Mouse (Mus musculus) forebrain, embryonic 14.5 days (tissue): ENCODE measurements around the gene Slc44a3. TPM values are rescaled to one million over a fixed set of nuclear protein-coding genes. Genes with fewer than 3 reads are reported as not detected.

Experiments
- ATAC-seq: fragments of 200-750 bp; cut with Nextera tagmentation; 2 replicates; pipeline ENCODE4 v1.8.0; 2017; ENCODE audit warnings: mild to moderate bottlenecking, moderate library complexity
- DNase-seq: peaks from one replicate; pipeline ENCODE4 v3.0.0-alpha.2; 2015; ENCODE audit warnings: low spot score
- H3K27ac ChIP-seq: fragments of 300-500 bp; sonication (generic); 2 replicates; pipeline ENCODE4 v1.5.1; 2014; ENCODE audit warnings: low read depth, mild to moderate bottlenecking, control low read depth, low read length, moderate library complexity
- H3K27me3 ChIP-seq: fragments of 300-500 bp; sonication (generic); replicated peaks from 2 replicates; pipeline ENCODE4 v1.6.1; 2014; ENCODE audit warnings: low read length, control low read depth, mixed read lengths; ENCODE audit not compliant: control insufficient read depth, insufficient read depth
- H3K36me3 ChIP-seq: fragments of 300-500 bp; sonication (generic); 2 replicates; pipeline ENCODE4 v1.6.1; 2014; ENCODE audit warnings: low read length, control low read depth; ENCODE audit not compliant: control insufficient read depth, insufficient read depth
- H3K4me1 ChIP-seq: fragments of 300-500 bp; sonication (generic); 2 replicates; pipeline ENCODE4 v1.6.1; 2014; ENCODE audit warnings: antibody characterized with exemption, low read length, control low read depth; ENCODE audit not compliant: control insufficient read depth, insufficient read depth
- H3K4me2 ChIP-seq: fragments of 300-500 bp; sonication (generic); 2 replicates; pipeline ENCODE4 v1.6.1; 2014; ENCODE audit warnings: mild to moderate bottlenecking, control low read depth, low read length
- H3K4me3 ChIP-seq: fragments of 300-500 bp; sonication (generic); 2 replicates; pipeline ENCODE4 v1.5.1; 2014; ENCODE audit warnings: low read depth, low read length, control low read depth
- H3K9ac ChIP-seq: fragments of 300-500 bp; sonication (generic); 2 replicates; pipeline ENCODE4 v1.6.1; 2014; ENCODE audit warnings: mild to moderate bottlenecking, low read length, control low read depth, moderate library complexity
- H3K9me3 ChIP-seq: fragments of 300-500 bp; sonication (generic); replicated peaks from 2 replicates; pipeline ENCODE4 v1.6.1; 2016; ENCODE audit warnings: low read length, control low read depth, mixed read lengths; ENCODE audit not compliant: control insufficient read depth
- WGBS: fragments of 180-500 bp; shearing (Covaris S2); extraction: QIAGEN DNeasy Blood & Tissue Kit; methylation state at CpG from one replicate; pipeline ENCODE4 v1.1.7; 2014; 5-methylcytosine and 5-hydroxymethylcytosine counted together
- polyA plus RNA-seq: library from polyadenylated mRNA; unstranded; fragments of >200 nt; fragmentation: Nextera tagmentation; extraction: Ambion mirVana; gene quantifications from 2 replicates; pipeline ENCODE4 v1.2.1, GENCODE M21; 2014

Slc44a3 gene
- polyA plus RNA-seq, 1 experiment from 2014 or later, result 0.42 TPM

- Histone ChIP-seq H3K36me3 (no peaks in the 10 kb centered on the region), H3K27me3 (no peaks in the 10 kb centered on the region), H3K4me2 (no peak overlapping the region), H3K9ac (no peak overlapping the region), H3K4me1 (no peaks in the 10 kb centered on the region), H3K27ac (no peak overlapping the region), H3K4me3 (no peak overlapping the region), H3K9me3 (no peaks in the 10 kb centered on the region)
- no peak for DNase-seq
- no peak for ATAC-seq
- WGBS, result 94% methylated on average over 3 of the region's 3 CpGs
These were observed 11.1 kb downstream of the Slc44a3 start for GRCm38 (mm10) chr3:121521123-121521522.

DNA sequence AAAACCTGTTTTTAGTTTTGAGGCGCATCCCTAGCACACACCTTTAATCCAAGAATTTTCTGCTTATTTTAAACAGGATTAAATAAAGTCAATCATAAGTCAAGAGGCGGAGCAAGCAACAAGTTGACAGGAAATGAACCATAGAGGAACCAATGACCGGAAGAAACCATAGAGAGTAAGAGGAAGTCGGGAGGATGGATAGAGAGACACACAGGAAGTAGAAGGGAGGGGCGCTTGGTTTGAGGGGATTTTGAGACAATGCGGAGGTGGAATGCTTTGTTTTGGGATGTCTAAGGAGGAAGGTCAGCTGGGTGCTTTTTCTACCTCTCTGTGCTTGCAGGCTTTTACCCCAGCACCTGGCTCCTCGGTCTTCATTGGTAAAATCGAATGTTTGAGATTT is 15.2 kb downstream of the Slc44a3 start:
- no peak for ATAC-seq
- no peak for DNase-seq
- Histone ChIP-seq H3K27me3 (no peaks in the 10 kb centered on the region), H3K36me3 (no peaks in the 10 kb centered on the region), H3K27ac (no peak overlapping the region), H3K4me1 (no peaks in the 10 kb centered on the region), H3K9ac (no peak overlapping the region), H3K9me3 (no peaks in the 10 kb centered on the region), H3K4me2 (no peak overlapping the region), H3K4me3 (no peak overlapping the region)
- WGBS, result 95% methylated on average over 8 of the region's 8 CpGs

- Histone ChIP-seq H3K4me2 (no peak overlapping the region), H3K36me3 (no peaks in the 10 kb centered on the region), H3K9me3 (no peaks in the 10 kb centered on the region), H3K4me1 (no peaks in the 10 kb centered on the region), H3K27ac (no peak overlapping the region), H3K4me3 (no peak overlapping the region), H3K27me3 (no peaks in the 10 kb centered on the region), H3K9ac (no peak overlapping the region)
- WGBS, result 78% methylated on average over 5 of the region's 5 CpGs
- DNase-seq (no peak), ATAC-seq (no peak)
These were observed 23.1 kb downstream of the Slc44a3 start for GRCm38 (mm10) chr3:121509141-121509540.

DNA sequence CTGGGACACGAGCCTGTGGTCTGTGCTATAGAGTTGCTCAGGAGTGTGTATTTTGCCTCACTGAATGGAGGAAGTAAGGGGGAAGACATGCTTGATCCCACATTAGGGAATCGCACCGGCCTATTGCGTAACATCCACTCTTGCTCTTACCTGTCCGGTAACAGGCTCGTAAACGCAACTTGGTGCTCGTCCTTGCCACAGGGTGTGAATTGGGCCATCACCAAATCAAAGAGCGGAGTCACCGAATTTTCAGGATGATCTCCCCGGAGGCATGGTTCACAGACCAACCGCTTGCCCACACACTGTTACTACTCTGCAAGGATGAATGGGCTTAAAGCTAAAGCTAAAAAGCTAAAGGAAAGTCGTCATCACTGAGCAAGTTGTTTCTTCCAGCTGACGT is 24.5 kb downstream of the Slc44a3 start:
- DNase-seq, result no peak
- no peak overlapping the region for H3K9ac ChIP-seq
- H3K4me1 ChIP-seq, result no peaks in the 10 kb centered on the region
- no peak overlapping the region for H3K4me3 ChIP-seq
- H3K9me3 ChIP-seq, result no peaks in the 10 kb centered on the region
- 96% methylated on average over 14 of the region's 14 CpGs for WGBS
- no peak for ATAC-seq
- no peaks in the 10 kb centered on the region for H3K27me3 ChIP-seq
- H3K27ac ChIP-seq, result no peak overlapping the region
- H3K4me2 ChIP-seq, result no peak overlapping the region
- no peaks in the 10 kb centered on the region for H3K36me3 ChIP-seq

GRCm38 (mm10) chr3:121506756-121507155 is 25.4 kb downstream of the Slc44a3 start:
- H3K4me1 ChIP-seq, result no peaks in the 10 kb centered on the region
- H3K4me3 ChIP-seq, result no peak overlapping the region
- H3K36me3 ChIP-seq, result no peaks in the 10 kb centered on the region
- no peaks in the 10 kb centered on the region for H3K9me3 ChIP-seq
- DNase-seq, result no peak
- H3K9ac ChIP-seq, result no peak overlapping the region
- WGBS, result 87% methylated on average over 7 of the region's 7 CpGs
- H3K27me3 ChIP-seq, result no peaks in the 10 kb centered on the region
- no peak for ATAC-seq
- no peak overlapping the region for H3K27ac ChIP-seq
- no peak overlapping the region for H3K4me2 ChIP-seq

- ATAC-seq, result no peak
- no peak overlapping the region for H3K4me2 ChIP-seq
- no peak for DNase-seq
- H3K9ac ChIP-seq, result no peak overlapping the region
- H3K4me1 ChIP-seq, result no peaks in the 10 kb centered on the region
- H3K36me3 ChIP-seq, result no peaks in the 10 kb centered on the region
- H3K27me3 ChIP-seq, result no peaks in the 10 kb centered on the region
- no peaks in the 10 kb centered on the region for H3K9me3 ChIP-seq
- no peak overlapping the region for H3K4me3 ChIP-seq
- WGBS, result 87% methylated on average over 8 of the region's 8 CpGs
- no peak overlapping the region for H3K27ac ChIP-seq
These were observed 26.0 kb downstream of the Slc44a3 start for GRCm38 (mm10) chr3:121506175-121506574.

DNA sequence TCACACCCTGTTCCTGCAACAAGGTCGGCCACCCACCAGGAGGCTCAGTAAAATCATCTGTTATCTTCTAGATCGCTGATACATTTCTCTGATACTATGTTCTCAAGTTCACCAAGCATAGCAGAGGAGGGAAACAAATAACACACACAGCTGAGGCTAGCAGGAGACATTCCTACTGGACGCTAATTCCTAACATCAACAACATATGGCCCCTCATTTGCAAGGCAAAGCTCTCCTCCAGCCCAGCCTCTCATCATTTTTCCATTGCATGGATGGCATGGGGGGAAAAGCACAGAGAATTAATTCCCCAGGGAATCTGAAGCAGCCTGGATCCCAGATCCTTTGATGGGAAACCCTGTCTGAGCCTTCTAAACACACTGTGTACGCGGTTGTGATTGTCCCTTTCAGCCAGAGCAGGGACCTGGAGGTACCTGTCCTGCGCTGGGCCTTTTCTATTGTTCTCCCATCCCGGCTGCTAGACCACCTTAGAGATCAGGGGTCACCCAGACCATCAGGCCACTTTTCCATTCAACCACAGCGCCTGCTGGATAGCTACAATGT is 27.2 kb downstream of the Slc44a3 start:
- no peaks in the 10 kb centered on the region for H3K4me1 ChIP-seq
- ATAC-seq, result peak; percentile 61
- no peak overlapping the region for H3K4me3 ChIP-seq
- H3K36me3 ChIP-seq, result no peaks in the 10 kb centered on the region
- no peak overlapping the region; the same call in 1 of the 2 replicates for H3K27ac ChIP-seq
- 72% methylated on average over 8 of the region's 8 CpGs for WGBS
- no peaks in the 10 kb centered on the region for H3K27me3 ChIP-seq
- no peak overlapping the region for H3K4me2 ChIP-seq
- no peaks in the 10 kb centered on the region for H3K9me3 ChIP-seq
- DNase-seq, result peak; percentile 52
- no peak overlapping the region for H3K9ac ChIP-seq

- no peaks in the 10 kb centered on the region for H3K36me3 ChIP-seq
- H3K4me3 ChIP-seq, result no peak overlapping the region
- no peaks in the 10 kb centered on the region for H3K9me3 ChIP-seq
- no peak overlapping the region for H3K9ac ChIP-seq
- WGBS, result 97% methylated on average over 5 of the region's 5 CpGs
- H3K27me3 ChIP-seq, result no peaks in the 10 kb centered on the region
- no peak overlapping the region for H3K27ac ChIP-seq
- no peak overlapping the region for H3K4me2 ChIP-seq
- DNase-seq (no peak), ATAC-seq (no peak)
- H3K4me1 ChIP-seq, result no peaks in the 10 kb centered on the region
These were observed 31.5 kb downstream of the Slc44a3 start for GRCm38 (mm10) chr3:121500734-121501133.

- H3K4me1 ChIP-seq, result no peaks in the 10 kb centered on the region
- no peaks in the 10 kb centered on the region for H3K9me3 ChIP-seq
- H3K27me3 ChIP-seq, result no peaks in the 10 kb centered on the region
- no peaks in the 10 kb centered on the region for H3K36me3 ChIP-seq
- no peak overlapping the region for H3K4me3 ChIP-seq
- 63% methylated on average over 10 of the region's 10 CpGs for whole genome bisulfite sequencing
- no peak overlapping the region for H3K4me2 ChIP-seq
- ATAC-seq, result peak; percentile 32; the same call in 1 of the 2 replicates
- peak; percentile 77 for DNase-seq
- H3K27ac ChIP-seq, result no peak overlapping the region
- no peak overlapping the region for H3K9ac ChIP-seq
These were observed 32.0 kb downstream of the Slc44a3 start for GRCm38 (mm10) chr3:121500225-121500624.
